Mouse (Mus musculus) forebrain, embryonic 15.5 days (tissue): Measurements from ENCODE around the gene Abcg1. TPM values are rescaled to one million over a fixed set of nuclear protein-coding genes. Genes with fewer than 3 reads are reported as not detected.
A peak's percentile ranks its signal among the peaks of the same experiment; 100 is the strongest.

Experiments used
- ATAC-seq: fragments of 200-750 bp; cut with Nextera tagmentation; replicated peaks from 2 replicates; pipeline ENCODE4 v1.8.0; 2017; ENCODE audit warnings: mild to moderate bottlenecking, moderate TSS enrichment, moderate library complexity
- H3K27ac ChIP-seq: fragments of 300-500 bp; sonication (generic); replicated peaks from 2 replicates; pipeline ENCODE4 v1.5.1; 2015; ENCODE audit warnings: mild to moderate bottlenecking, inconsistent platforms
- H3K27me3 ChIP-seq: fragments of 300-500 bp; sonication (generic); 2 replicates; pipeline ENCODE4 v1.6.1; 2015; ENCODE audit warnings: inconsistent platforms
- H3K36me3 ChIP-seq: fragments of 300-500 bp; sonication (generic); 2 replicates; pipeline ENCODE4 v1.6.1; 2015; ENCODE audit warnings: mild to moderate bottlenecking, inconsistent platforms
- H3K4me1 ChIP-seq: fragments of 300-500 bp; sonication (generic); 2 replicates; pipeline ENCODE4 v1.6.1; 2015; ENCODE audit warnings: inconsistent platforms
- H3K4me2 ChIP-seq: fragments of 300-500 bp; sonication (generic); replicated peaks from 2 replicates; pipeline ENCODE4 v1.6.1; 2015; ENCODE audit warnings: mild to moderate bottlenecking, inconsistent platforms
- H3K4me3 ChIP-seq: fragments of 300-500 bp; sonication (generic); 2 replicates; pipeline ENCODE4 v1.5.1; 2015; ENCODE audit warnings: mild to moderate bottlenecking, inconsistent platforms
- H3K9ac ChIP-seq: fragments of 300-500 bp; sonication (generic); replicated peaks from 2 replicates; pipeline ENCODE4 v1.6.1; 2015; ENCODE audit warnings: mild to moderate bottlenecking, inconsistent platforms
- H3K9me3 ChIP-seq: fragments of 300-500 bp; sonication (generic); 2 replicates; pipeline ENCODE4 v1.6.1; 2016; ENCODE audit warnings: inconsistent platforms
- WGBS: fragments of 180-500 bp; shearing (Covaris S2); methylation state at CpG from one replicate; pipeline ENCODE4 v1.1.7; 2015; ENCODE audit warnings: mixed read lengths; 5-methylcytosine and 5-hydroxymethylcytosine counted together
- polyA plus RNA-seq: library from polyadenylated mRNA; unstranded; fragments of >200 nt; fragmentation: Nextera tagmentation; extraction: Ambion mirVana; gene quantifications from 2 replicates; pipeline ENCODE4 v1.2.1, GENCODE M21; 2015

Gene Abcg1
- polyA plus RNA-seq, 1 experiment from 2014 or later: 20.8 TPM

DNA sequence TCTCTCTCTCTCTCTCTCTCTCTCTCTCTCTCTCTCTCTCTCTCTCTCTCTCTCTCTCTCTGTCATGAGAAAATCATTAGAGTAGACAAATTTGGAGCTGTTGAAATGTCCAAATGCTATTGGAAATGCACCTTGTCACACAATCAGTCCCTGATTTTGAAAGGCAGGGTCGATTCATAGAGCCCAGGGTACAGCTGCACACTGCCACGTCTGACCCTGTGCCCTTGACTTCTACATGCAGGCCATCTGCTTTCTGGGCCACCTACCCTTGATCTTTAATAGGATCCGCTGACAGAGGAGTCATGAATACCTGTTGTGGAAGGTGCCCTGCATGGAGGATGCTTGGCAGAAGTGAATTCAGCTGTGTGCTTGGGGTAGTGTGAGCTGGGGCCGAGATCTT lies 28.1 kb upstream of the Abcg1 start:
- Histone ChIP-seq H3K27ac (no peak overlapping the region), H3K4me1 (peaks cover 8% of the 10 kb centered on the region), H3K9me3 (no peaks in the 10 kb centered on the region), H3K9ac (no peak overlapping the region), H3K4me2 (no peak overlapping the region), H3K36me3 (no peaks in the 10 kb centered on the region), H3K27me3 (no peaks in the 10 kb centered on the region), H3K4me3 (no peak overlapping the region)
- 96% methylated on average over 4 of the region's 4 CpGs for WGBS
- no peak for ATAC-seq

GRCm38 (mm10) chr17:31032341-31032740 lies 25.1 kb upstream of the Abcg1 start:
- Histone ChIP-seq H3K4me3 (no peak overlapping the region), H3K4me2 (no peak overlapping the region), H3K27me3 (no peaks in the 10 kb centered on the region), H3K27ac (no peak overlapping the region), H3K4me1 (peaks cover 21% of the 10 kb centered on the region), H3K36me3 (no peaks in the 10 kb centered on the region), H3K9me3 (no peaks in the 10 kb centered on the region), H3K9ac (no peak overlapping the region)
- WGBS: 70% methylated on average over 4 of the region's 4 CpGs
- no peak for ATAC-seq

DNA sequence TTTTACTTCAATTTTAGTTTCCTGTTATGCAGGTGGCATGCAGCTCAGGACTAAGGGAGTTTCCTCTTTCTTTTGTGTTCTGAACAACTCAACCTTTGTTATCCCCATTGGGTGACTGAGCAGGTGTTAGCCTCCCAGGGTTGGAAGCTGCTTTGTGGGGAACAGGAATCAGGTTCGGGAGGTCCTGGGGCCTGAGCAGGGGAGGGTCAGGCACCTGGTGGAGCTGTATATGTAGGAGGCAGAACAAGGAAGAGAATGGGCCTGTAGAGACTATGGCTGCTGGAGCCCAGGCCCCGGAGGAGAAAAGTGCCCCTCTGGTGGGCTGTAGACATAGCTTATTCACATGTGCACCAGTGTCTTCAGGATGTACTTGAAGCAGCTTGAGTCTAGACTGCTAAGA lies 24.2 kb upstream of the Abcg1 start:
- no peak for ATAC-seq
- H3K9ac ChIP-seq: no peak overlapping the region
- H3K4me2 ChIP-seq: no peak overlapping the region
- no peaks in the 10 kb centered on the region for H3K36me3 ChIP-seq
- 60% methylated on average over 2 of the region's 2 CpGs for WGBS
- H3K27ac ChIP-seq: peak overlapping the region; percentile 14; the same call in 1 of the 2 replicates
- H3K27me3 ChIP-seq: no peaks in the 10 kb centered on the region
- no peaks in the 10 kb centered on the region for H3K9me3 ChIP-seq
- H3K4me3 ChIP-seq: no peak overlapping the region
- peaks cover 21% of the 10 kb centered on the region for H3K4me1 ChIP-seq

- Histone ChIP-seq H3K4me3 (no peak overlapping the region), H3K27me3 (no peaks in the 10 kb centered on the region), H3K9me3 (no peaks in the 10 kb centered on the region), H3K9ac (0 out of 2 replicates have a peak overlapping the region, but pooled peaks have one; percentile 2), H3K36me3 (no peaks in the 10 kb centered on the region), H3K4me1 (peaks cover 21% of the 10 kb centered on the region), H3K4me2 (no peak overlapping the region), H3K27ac (peak overlapping the region; percentile 14; the same call in 1 of the 2 replicates)
- ATAC-seq: peak; percentile 58; the same call in 1 of the 2 replicates
- 39% methylated on average over 5 of the region's 5 CpGs for WGBS
Measured at GRCm38 (mm10) chr17:31034165-31034564, 23.3 kb upstream of the Abcg1 start.

- no peak for ATAC-seq
- Histone ChIP-seq H3K9me3 (no peaks in the 10 kb centered on the region), H3K4me2 (no peak overlapping the region), H3K36me3 (no peaks in the 10 kb centered on the region), H3K27ac (no peak overlapping the region), H3K27me3 (no peaks in the 10 kb centered on the region), H3K4me1 (peaks cover 21% of the 10 kb centered on the region), H3K4me3 (no peak overlapping the region), H3K9ac (no peak overlapping the region)
- WGBS: 89% methylated on average over 9 of the region's 9 CpGs
Measured at GRCm38 (mm10) chr17:31034674-31035356, 22.7 kb upstream of the Abcg1 start.

DNA sequence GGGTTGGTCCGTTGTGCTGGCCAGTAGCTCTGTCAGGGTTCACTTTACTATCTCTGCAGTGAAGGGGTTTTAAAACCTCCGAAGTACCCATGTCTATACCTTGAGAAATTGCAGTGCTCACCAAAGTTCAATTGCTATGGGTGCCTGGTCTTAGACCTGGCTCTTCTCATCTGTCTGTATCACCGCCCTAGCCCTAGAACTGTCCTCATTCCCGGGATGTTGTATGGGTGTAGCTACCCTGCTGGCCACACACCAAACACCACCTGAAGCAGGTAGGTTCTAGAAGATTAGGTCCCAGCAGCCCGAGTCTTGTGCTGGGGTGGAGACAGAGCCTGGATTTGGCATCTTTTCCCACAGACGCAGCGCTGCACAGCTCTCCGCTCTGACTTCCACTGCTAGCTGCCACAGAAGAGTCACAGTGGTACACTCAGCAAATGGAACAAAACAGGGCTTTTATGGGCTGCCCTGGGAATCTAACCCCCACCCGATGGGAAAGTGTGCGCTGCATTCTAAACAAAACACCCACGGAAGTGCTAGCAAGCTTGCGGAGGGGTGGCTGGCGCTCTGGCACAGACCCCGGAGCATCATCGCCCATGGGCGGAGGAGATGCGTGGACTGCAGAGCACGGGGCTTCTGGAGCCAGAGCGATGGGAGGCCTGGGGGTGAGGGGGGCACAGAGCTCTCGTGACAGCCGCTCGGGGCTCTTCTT lies 21.2 kb upstream of the Abcg1 start:
- Histone ChIP-seq H3K4me1 (peaks cover 21% of the 10 kb centered on the region), H3K4me2 (no peak overlapping the region), H3K4me3 (no peak overlapping the region), H3K27ac (no peak overlapping the region), H3K9me3 (no peaks in the 10 kb centered on the region), H3K36me3 (no peaks in the 10 kb centered on the region), H3K9ac (no peak overlapping the region), H3K27me3 (no peaks in the 10 kb centered on the region)
- 62% methylated on average over 22 of the region's 22 CpGs for WGBS
- peak; percentile 35; the same call in 1 of the 2 replicates for ATAC-seq

- no peaks in the 10 kb centered on the region for H3K36me3 ChIP-seq
- no peak overlapping the region for H3K4me3 ChIP-seq
- H3K27ac ChIP-seq: no peak overlapping the region
- ATAC-seq: no peak
- 78% methylated on average over 8 of the region's 8 CpGs for WGBS
- H3K4me1 ChIP-seq: peaks cover 21% of the 10 kb centered on the region
- H3K9ac ChIP-seq: no peak overlapping the region
- H3K27me3 ChIP-seq: no peaks in the 10 kb centered on the region
- no peaks in the 10 kb centered on the region for H3K9me3 ChIP-seq
- no peak overlapping the region for H3K4me2 ChIP-seq
Measured at GRCm38 (mm10) chr17:31037331-31037730, 20.1 kb upstream of the Abcg1 start.

GRCm38 (mm10) chr17:31038381-31038780 lies 19.1 kb upstream of the Abcg1 start:
- H3K36me3 ChIP-seq: no peaks in the 10 kb centered on the region
- WGBS: 75% methylated on average over 4 of the region's 4 CpGs
- H3K9ac ChIP-seq: no peak overlapping the region
- H3K4me1 ChIP-seq: peaks cover 21% of the 10 kb centered on the region
- H3K9me3 ChIP-seq: no peaks in the 10 kb centered on the region
- H3K4me2 ChIP-seq: no peak overlapping the region
- no peaks in the 10 kb centered on the region for H3K27me3 ChIP-seq
- no peak overlapping the region for H3K4me3 ChIP-seq
- ATAC-seq: no peak
- H3K27ac ChIP-seq: no peak overlapping the region

DNA sequence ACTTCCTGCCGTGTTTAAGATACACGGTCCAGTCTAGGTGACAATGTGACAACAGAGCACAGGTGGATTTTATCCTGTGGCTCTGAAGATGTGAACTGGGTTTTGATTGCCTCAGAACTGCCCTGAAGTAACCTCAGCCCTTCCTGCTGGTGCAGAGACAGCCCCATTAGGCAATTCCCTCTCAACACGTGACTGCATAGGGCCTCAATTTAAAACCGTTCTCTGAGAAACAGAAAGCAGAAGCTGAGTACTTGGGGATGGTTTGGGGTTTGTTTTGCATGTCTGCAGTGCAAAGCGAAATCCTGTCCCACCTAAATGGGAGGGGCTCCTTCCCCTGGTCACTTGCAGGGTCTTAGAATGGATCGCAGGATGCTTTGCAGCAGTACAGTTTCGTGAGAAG lies 17.8 kb upstream of the Abcg1 start:
- no peaks in the 10 kb centered on the region for H3K36me3 ChIP-seq
- H3K9ac ChIP-seq: no peak overlapping the region
- H3K4me1 ChIP-seq: peaks cover 11% of the 10 kb centered on the region
- no peak overlapping the region for H3K4me3 ChIP-seq
- WGBS: 74% methylated on average over 7 of the region's 7 CpGs
- H3K9me3 ChIP-seq: no peaks in the 10 kb centered on the region
- H3K27ac ChIP-seq: no peak overlapping the region
- H3K27me3 ChIP-seq: no peaks in the 10 kb centered on the region
- H3K4me2 ChIP-seq: no peak overlapping the region
- no peak for ATAC-seq

DNA sequence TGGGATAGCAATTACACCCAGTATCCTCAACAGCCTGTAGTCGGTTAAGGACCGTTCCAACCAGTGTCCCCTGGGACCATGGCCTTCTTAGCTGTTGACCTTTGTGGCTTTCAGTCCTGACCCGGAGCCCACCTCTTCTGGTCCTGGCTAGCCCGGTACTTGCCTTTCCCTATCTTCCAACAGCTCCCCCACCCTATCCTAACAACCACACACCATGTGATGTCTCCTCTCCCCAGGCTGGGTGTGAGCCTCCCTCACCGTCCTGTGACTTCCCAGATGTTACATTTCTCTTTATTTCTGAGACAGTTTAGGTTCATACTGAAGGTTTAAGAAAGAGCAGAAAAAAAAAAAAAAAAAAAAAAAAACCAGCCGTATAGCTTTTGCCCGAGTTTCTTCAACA lies 17.1 kb upstream of the Abcg1 start:
- Histone ChIP-seq H3K4me1 (peaks cover 6% of the 10 kb centered on the region), H3K36me3 (no peaks in the 10 kb centered on the region), H3K27me3 (no peaks in the 10 kb centered on the region), H3K27ac (no peak overlapping the region), H3K4me2 (no peak overlapping the region), H3K4me3 (no peak overlapping the region), H3K9me3 (no peaks in the 10 kb centered on the region), H3K9ac (no peak overlapping the region)
- 86% methylated on average over 7 of the region's 7 CpGs for WGBS
- ATAC-seq: no peak

DNA sequence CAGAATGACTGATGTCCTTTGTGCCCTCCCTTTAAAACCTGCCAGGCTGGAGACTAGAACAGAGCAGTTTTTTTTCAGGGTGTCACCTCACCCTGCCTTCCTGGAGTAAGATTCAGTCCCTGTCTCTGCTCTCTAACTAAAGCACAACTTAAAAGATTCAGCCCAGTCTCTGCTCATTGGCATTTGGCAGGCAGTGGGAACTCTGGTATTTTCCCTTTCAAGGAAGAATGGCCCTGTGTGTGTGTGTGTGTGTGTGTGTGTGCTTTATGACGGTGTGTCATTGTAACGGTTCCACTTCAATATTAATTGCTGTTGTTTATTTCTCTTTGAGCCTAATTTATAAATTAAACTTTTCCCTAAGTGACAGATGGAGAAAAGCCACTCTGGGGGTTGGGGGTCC lies 14.7 kb upstream of the Abcg1 start:
- no peaks in the 10 kb centered on the region for H3K27me3 ChIP-seq
- no peak overlapping the region for H3K27ac ChIP-seq
- ATAC-seq: no peak
- no peaks in the 10 kb centered on the region for H3K9me3 ChIP-seq
- no peak overlapping the region for H3K4me2 ChIP-seq
- H3K4me1 ChIP-seq: no peaks in the 10 kb centered on the region
- 61% methylated on average over 2 of the region's 2 CpGs for WGBS
- no peak overlapping the region for H3K9ac ChIP-seq
- H3K36me3 ChIP-seq: no peaks in the 10 kb centered on the region
- H3K4me3 ChIP-seq: no peak overlapping the region

- peak; percentile 44 for ATAC-seq
- 1% methylated on average over 31 of the region's 31 CpGs for WGBS
- peak overlapping the region; percentile 97 for H3K4me2 ChIP-seq
- H3K27ac ChIP-seq: peak overlapping the region; percentile 91
- H3K36me3 ChIP-seq: no peaks in the 10 kb centered on the region
- H3K9me3 ChIP-seq: peaks cover 6% of the 10 kb centered on the region; the same call in 1 of the 2 replicates
- H3K4me3 ChIP-seq: peak overlapping the region; percentile 87
- H3K27me3 ChIP-seq: no peaks in the 10 kb centered on the region
- peak overlapping the region; percentile 81 for H3K9ac ChIP-seq
- H3K4me1 ChIP-seq: peaks cover 44% of the 10 kb centered on the region
Measured at GRCm38 (mm10) chr17:31057891-31058744, 643 bp downstream of the Abcg1 start.
